Mouse (Mus musculus): ENCODE measurements at regions not wholly inside any gene's neighbourhood (a gene's known extent, or its start where the extent isn't known, plus 50 kb on each side); places are given as distances from the start of the nearest gene placed in this dataset.

- in situ Hi-C loops (cut with MboI, MseI) = no loop called here
Observed at GRCm38 (mm10) chr1:141524193-141524592, 1278.2 kb downstream of the Kcnt2 start.

GRCm38 (mm10) chr1:141533160-141533559 is 1287.2 kb downstream of the Kcnt2 start:
- in situ Hi-C loops (cut with MboI, MseI) = loop anchor here (10.0 kb wide), 2 partner anchors 168 to 1268 kb away; no protein-coding TSS in a partner anchor

Measured in T-helper 17 cell (primary cell).